Mouse (Mus musculus) forebrain, embryonic 12.5 days (tissue): ENCODE results near the gene Acsm3. TPM values are rescaled to one million over a fixed set of nuclear protein-coding genes. Genes with fewer than 3 reads are reported as not detected.

Experiments used
- ATAC-seq: fragments of 200-750 bp; cut with Nextera tagmentation; 2 replicates; pipeline ENCODE4 v1.8.0; 2017; ENCODE audit warnings: moderate TSS enrichment; ENCODE audit not compliant: low FRiP score
- H3K27ac ChIP-seq: fragments of 300-500 bp; sonication (generic); 2 replicates; pipeline ENCODE4 v1.5.1; 2016; ENCODE audit warnings: mild to moderate bottlenecking
- H3K27me3 ChIP-seq: fragments of 300-500 bp; sonication (generic); 2 replicates; pipeline ENCODE4 v1.6.1; 2016; ENCODE audit warnings: mild to moderate bottlenecking
- H3K36me3 ChIP-seq: fragments of 300-500 bp; sonication (generic); replicated peaks from 2 replicates; pipeline ENCODE4 v1.6.1; 2016; ENCODE audit warnings: mild to moderate bottlenecking
- H3K4me1 ChIP-seq: fragments of 300-500 bp; sonication (generic); 2 replicates; pipeline ENCODE4 v1.6.1; 2016
- H3K4me2 ChIP-seq: fragments of 300-500 bp; sonication (generic); 2 replicates; pipeline ENCODE4 v1.6.1; 2016; ENCODE audit warnings: mild to moderate bottlenecking, moderate library complexity
- H3K4me3 ChIP-seq: fragments of 300-500 bp; sonication (generic); replicated peaks from 2 replicates; pipeline ENCODE4 v1.5.1; 2016; ENCODE audit warnings: mild to moderate bottlenecking
- H3K9ac ChIP-seq: fragments of 300-500 bp; sonication (generic); 2 replicates; pipeline ENCODE4 v1.6.1; 2016; ENCODE audit warnings: mild to moderate bottlenecking
- H3K9me3 ChIP-seq: fragments of 300-500 bp; sonication (generic); 2 replicates; pipeline ENCODE4 v1.6.1; 2016
- WGBS: fragments of 180-500 bp; shearing (Covaris S2); methylation state at CpG from one replicate; pipeline ENCODE4 v1.1.7; 2016; 5-methylcytosine and 5-hydroxymethylcytosine counted together
- polyA plus RNA-seq: library from polyadenylated mRNA; unstranded; fragments of >200 nt; fragmentation: Nextera tagmentation; extraction: Ambion mirVana; gene quantifications from 2 replicates; pipeline ENCODE4 v1.2.1, GENCODE M21; 2016

Gene Acsm3
- polyA plus RNA-seq, 1 experiment from 2014 or later: 0.15 TPM

DNA sequence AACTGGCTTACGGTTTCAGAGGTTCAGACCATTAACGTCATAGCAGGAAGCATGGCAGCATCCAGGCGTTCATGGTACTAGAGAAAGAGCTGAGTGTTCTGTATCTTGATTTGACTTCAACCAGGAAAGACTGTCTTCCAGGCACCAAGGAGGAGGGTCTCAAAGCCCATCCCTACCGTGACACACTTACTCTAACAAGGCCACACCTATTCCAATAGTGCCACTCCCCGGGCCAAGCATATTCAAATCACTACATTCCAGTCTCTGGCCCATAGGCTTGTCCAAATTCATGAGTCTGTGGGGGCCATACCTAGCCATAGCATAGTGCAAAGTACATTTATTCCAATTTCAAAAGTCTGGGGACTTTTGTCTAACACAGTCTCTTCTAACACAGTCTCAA lies 46.7 kb downstream of the Acsm3 start:
- Histone ChIP-seq H3K27me3 (no peaks in the 10 kb centered on the region), H3K27ac (no peak overlapping the region), H3K4me3 (no peak overlapping the region), H3K36me3 (peaks cover 16% of the 10 kb centered on the region), H3K4me2 (no peak overlapping the region), H3K4me1 (no peaks in the 10 kb centered on the region), H3K9ac (no peak overlapping the region), H3K9me3 (no peaks in the 10 kb centered on the region)
- ATAC-seq: no peak
- 92% methylated on average over 5 of the region's 5 CpGs for WGBS

DNA sequence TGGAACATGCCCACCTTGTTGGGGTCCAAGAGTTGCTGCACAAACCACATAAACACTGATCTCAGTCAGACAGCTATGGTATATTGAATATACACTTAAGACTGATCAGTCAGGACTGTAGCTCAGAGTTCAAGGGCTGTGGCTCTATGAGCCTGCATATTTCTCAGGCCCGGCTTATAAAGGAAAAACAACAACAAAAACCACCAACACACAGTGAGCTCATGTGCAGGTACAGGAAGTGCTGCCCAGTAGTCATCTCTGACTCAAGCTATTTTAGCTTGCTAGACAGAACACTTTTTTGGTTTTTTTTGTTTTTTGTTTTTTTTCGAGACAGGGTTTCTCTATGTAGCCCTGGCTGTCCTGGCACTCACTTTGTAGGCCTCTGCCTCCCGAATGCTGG lies 48.0 kb downstream of the Acsm3 start:
- no peak overlapping the region for H3K27ac ChIP-seq
- H3K9me3 ChIP-seq: no peaks in the 10 kb centered on the region
- ATAC-seq: no peak
- H3K4me3 ChIP-seq: no peak overlapping the region
- no peak overlapping the region for H3K9ac ChIP-seq
- H3K27me3 ChIP-seq: no peaks in the 10 kb centered on the region
- 92% methylated on average over 3 of the region's 3 CpGs for WGBS
- peaks cover 16% of the 10 kb centered on the region for H3K36me3 ChIP-seq
- H3K4me1 ChIP-seq: no peaks in the 10 kb centered on the region
- no peak overlapping the region for H3K4me2 ChIP-seq

DNA sequence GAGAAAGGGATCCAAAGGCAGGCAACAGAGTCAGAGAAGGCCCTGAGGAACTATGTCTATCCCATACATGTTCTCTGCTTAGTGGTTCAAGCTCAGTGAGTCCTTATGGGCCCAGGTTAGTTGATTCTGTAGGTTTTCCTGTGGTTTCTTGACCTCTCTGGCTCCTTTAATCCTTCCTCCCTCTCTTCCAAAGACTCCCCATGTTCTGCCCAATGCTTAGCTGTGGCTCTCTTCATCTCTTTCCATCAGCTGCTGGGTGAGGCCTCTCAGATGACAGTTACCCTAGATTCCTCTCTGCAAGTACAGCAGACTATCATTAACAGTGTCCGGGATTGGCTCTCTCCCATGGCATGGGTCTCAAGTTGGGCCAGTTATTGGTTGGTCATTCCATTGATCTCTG lies 74.6 kb downstream of the Acsm3 start:
- no peak overlapping the region for H3K4me3 ChIP-seq
- peaks cover 5% of the 10 kb centered on the region; the same call in 1 of the 2 replicates for H3K36me3 ChIP-seq
- no peak for ATAC-seq
- no peaks in the 10 kb centered on the region for H3K4me1 ChIP-seq
- H3K4me2 ChIP-seq: no peak overlapping the region
- H3K9ac ChIP-seq: no peak overlapping the region
- 100% methylated on average over 1 of the region's 1 CpGs for WGBS
- no peaks in the 10 kb centered on the region for H3K9me3 ChIP-seq
- H3K27ac ChIP-seq: no peak overlapping the region
- H3K27me3 ChIP-seq: no peaks in the 10 kb centered on the region

DNA sequence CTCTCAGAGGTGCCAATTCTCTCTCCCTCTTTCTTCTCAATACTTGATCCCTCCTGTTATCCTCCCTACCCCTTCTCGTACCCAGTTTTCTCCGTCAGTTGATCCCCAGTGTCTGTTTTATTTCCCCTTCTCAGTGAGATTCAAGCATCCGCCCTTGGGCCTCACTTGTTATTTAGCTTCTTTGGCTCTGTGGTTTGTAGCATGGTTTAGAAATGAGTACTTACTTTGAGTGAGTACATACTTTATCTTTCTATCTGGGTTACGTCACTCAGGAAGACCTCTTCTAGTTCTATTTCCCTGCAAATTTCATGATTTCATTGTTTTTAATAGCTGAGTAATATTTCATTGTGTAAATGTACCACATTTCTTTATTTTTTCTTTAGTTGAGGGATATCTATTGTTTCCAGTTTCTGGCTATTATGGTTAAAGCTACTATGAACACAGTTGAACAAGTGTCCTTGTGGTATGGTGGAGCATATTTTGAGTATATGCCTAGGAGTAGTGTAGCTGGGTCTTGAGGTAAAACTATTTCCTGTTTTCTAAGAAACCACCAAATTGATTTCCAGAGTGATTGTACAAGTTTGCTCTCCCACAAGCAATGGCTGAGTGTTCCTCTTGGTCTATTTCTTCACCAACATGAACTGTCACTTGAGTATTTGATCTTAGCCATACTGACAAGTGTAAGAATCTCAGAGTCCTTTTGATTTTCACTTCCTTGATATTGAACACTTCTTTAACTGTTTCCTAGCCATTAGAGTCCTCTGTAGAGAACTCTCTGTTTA lies 75.5 kb downstream of the Acsm3 start:
- ATAC-seq: no peak
- 93% methylated on average over 4 of the region's 4 CpGs for WGBS

More for the DNA sequence above, 75.5 kb downstream of the Acsm3 start:
- Histone ChIP-seq H3K4me2 (no peak overlapping the region), H3K9ac (no peak overlapping the region), H3K36me3 (peaks cover 5% of the 10 kb centered on the region; the same call in 1 of the 2 replicates), H3K4me1 (no peaks in the 10 kb centered on the region), H3K9me3 (no peaks in the 10 kb centered on the region), H3K27me3 (no peaks in the 10 kb centered on the region), H3K4me3 (no peak overlapping the region), H3K27ac (no peak overlapping the region)

Other genes starting within 250 kb of the Acsm3 start
- not detected in 2 replicates for gene Acsm5, start 241.5 kb upstream of the Acsm3 start, polyA plus RNA-seq
- gene Pdilt, start 237.4 kb upstream of the Acsm3 start, polyA plus RNA-seq: not detected in 2 replicates
- gene Acsm2, start 206.6 kb upstream of the Acsm3 start, polyA plus RNA-seq: not detected in 2 replicates
- gene Acsm1, start 153.9 kb upstream of the Acsm3 start, polyA plus RNA-seq: not detected in 2 replicates
- gene Acsm4, start 70.9 kb upstream of the Acsm3 start, polyA plus RNA-seq: 5.5 and 10.6 TPM in 2 replicates
- gene Thumpd1, start 40.1 kb upstream of the Acsm3 start, polyA plus RNA-seq: 89.6 and 94.4 TPM in 2 replicates
- 21.9 and 30.7 TPM in 2 replicates for gene Rexo5, start 33.1 kb downstream of the Acsm3 start, polyA plus RNA-seq
- gene Eri2, start 33.1 kb downstream of the Acsm3 start, polyA plus RNA-seq: 36.5 and 38.7 TPM in 2 replicates
- gene Lyrm1, start 134.9 kb downstream of the Acsm3 start, polyA plus RNA-seq: 11.2 and 12.6 TPM in 2 replicates
- 16.2 and 16.8 TPM in 2 replicates for gene Dcun1d3, start 135.4 kb downstream of the Acsm3 start, polyA plus RNA-seq